Mouse (Mus musculus) layer of hippocampus, adult 9-11 months (tissue): ENCODE data around the gene Rnf135.
"Not testable (repeated sequence)": the region's sequence is repeated elsewhere in the genome, so short reads cannot be mapped to it uniquely, and the experiment has no call there.

Experiments
- DNase-seq: peaks from one replicate; pipeline ENCODE4 v3.0.0; 2022

Rnf135 gene

GRCm38 (mm10) chr11:80183705-80184255 is at the start of gene Rnf135:
Rnf135 (plus strand) TSS chr11:80183851.
- DNase-seq = peak; percentile 90

- no peak for DNase-seq
These were observed 48.9 kb upstream of the Rnf135 start for GRCm38 (mm10) chr11:80134744-80135143.

- no peak for DNase-seq
These were observed 47.5 kb upstream of the Rnf135 start for GRCm38 (mm10) chr11:80135954-80136683.

GRCm38 (mm10) chr11:80136786-80137185 is 46.9 kb upstream of the Rnf135 start:
- peak; percentile 66 for DNase-seq

GRCm38 (mm10) chr11:80137773-80138172 is 45.9 kb upstream of the Rnf135 start:
- no peak for DNase-seq

- peak; percentile 79 for DNase-seq
These were observed 41.7 kb upstream of the Rnf135 start, which contains the start of gene Tefm for GRCm38 (mm10) chr11:80141825-80142521. Tefm (minus strand) TSS chr11:80142175.

- no peak for DNase-seq
These were observed 40.8 kb upstream of the Rnf135 start for GRCm38 (mm10) chr11:80142872-80143271.

- peak; percentile 64 for DNase-seq
These were observed 37.8 kb upstream of the Rnf135 start for GRCm38 (mm10) chr11:80145787-80146275.

- no peak for DNase-seq
These were observed 35.9 kb upstream of the Rnf135 start for GRCm38 (mm10) chr11:80147748-80148147.

- DNase-seq = no peak
These were observed 35.3 kb upstream of the Rnf135 start for GRCm38 (mm10) chr11:80148313-80148712.

- not testable (repeated sequence) for DNase-seq
These were observed 34.7 kb upstream of the Rnf135 start for GRCm38 (mm10) chr11:80148974-80149373.

- DNase-seq = no peak
These were observed 34.1 kb upstream of the Rnf135 start for GRCm38 (mm10) chr11:80149412-80150023.

GRCm38 (mm10) chr11:80150566-80150965 is 33.1 kb upstream of the Rnf135 start:
- no peak for DNase-seq

GRCm38 (mm10) chr11:80151541-80151940 is 32.1 kb upstream of the Rnf135 start:
- DNase-seq = no peak

- no peak for DNase-seq
These were observed 31.3 kb upstream of the Rnf135 start for GRCm38 (mm10) chr11:80152376-80152775.

GRCm38 (mm10) chr11:80153857-80154495 is 29.7 kb upstream of the Rnf135 start, which contains the start of gene Adap2:
Adap2 (plus strand) TSS chr11:80154105.
- DNase-seq = peak; percentile 89

- no peak for DNase-seq
These were observed 29.1 kb upstream of the Rnf135 start for GRCm38 (mm10) chr11:80154501-80154900.

- no peak for DNase-seq
These were observed 28.1 kb upstream of the Rnf135 start for GRCm38 (mm10) chr11:80155541-80155940.

- DNase-seq = no peak
These were observed 27.7 kb upstream of the Rnf135 start for GRCm38 (mm10) chr11:80155961-80156360.

- no peak for DNase-seq
These were observed 26.8 kb upstream of the Rnf135 start for GRCm38 (mm10) chr11:80156841-80157240.

- no peak for DNase-seq
These were observed 24.6 kb upstream of the Rnf135 start for GRCm38 (mm10) chr11:80159018-80159417.

- DNase-seq = no peak
These were observed 22.6 kb upstream of the Rnf135 start for GRCm38 (mm10) chr11:80161041-80161440.
